Comparison of ENCODE assay signal across 11 mouse cellular contexts in the genomic region with DNA sequence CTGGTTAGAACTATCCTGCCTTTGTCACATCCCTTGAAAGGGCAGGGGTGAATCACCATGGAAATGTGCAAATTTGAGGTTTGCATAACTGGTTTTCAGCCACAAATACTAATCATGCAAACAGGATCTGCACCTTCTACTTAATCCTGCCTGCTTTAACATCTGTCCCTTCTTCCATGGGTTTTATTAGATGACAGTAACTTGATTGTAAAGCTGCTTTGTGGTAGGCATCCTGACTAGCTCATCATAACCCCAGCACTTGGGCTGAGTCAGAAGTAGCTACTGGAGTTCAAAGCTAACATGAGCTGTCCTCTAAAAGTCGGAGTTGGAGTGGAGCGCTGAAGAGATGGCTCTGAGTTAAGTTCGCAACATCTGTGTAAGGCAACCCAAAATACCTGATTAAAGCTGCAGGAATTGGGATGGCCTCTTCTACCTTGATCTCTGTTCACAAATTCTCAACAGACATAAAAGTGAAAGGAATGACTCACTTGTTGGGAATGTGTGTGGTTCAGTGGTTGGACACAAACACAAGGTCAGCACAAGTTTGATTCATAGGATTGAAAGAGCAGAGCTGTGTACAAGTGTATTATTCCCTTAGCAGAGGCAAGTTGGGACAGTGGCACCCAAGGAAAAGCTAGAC. TPM values are rescaled to one million over a fixed set of nuclear protein-coding genes. Genes with fewer than 3 reads are reported as not detected.
DNase-seq lines count a peak whose midpoint lies in the region; ATAC-seq and TF ChIP-seq lines count a peak whose summit lies in the region.
"Had no signal": no experiment of that assay in that cellular context is flagged by ENCODE, and none has a peak within 500 bp of the region (broad histone marks: within the 10 kb centered on the region; RNA-seq: fewer than 3 reads in every experiment).

No protein-coding gene starts in this region.

- H3K4me3 ChIP-seq in embryonic facial prominence, embryonic 15.5 days (replicated peaks): no peak overlapping the region
- H3K4me3 ChIP-seq in embryonic facial prominence, embryonic 10.5 days: no peak overlapping the region
- no peak overlapping the region for H3K4me3 ChIP-seq in lung, embryonic 16.5 days (ENCODE audit: low read length)
- H3K4me3 ChIP-seq in heart, postnatal 0 days (ENCODE audit: low read depth, low read length): no peak overlapping the region
- no peak overlapping the region for H3K4me3 ChIP-seq in layer of hippocampus, adult 2 months
- H3K4me3 ChIP-seq in midbrain, embryonic 13.5 days (replicated peaks): no peak overlapping the region
- H3K4me3 ChIP-seq: hindbrain, embryonic 15.5 days had no signal

- DNase-seq in embryonic facial prominence, embryonic 10.5 days (ENCODE audit: low spot score): no peak
- no peak for DNase-seq in lung, postnatal 25 days (ENCODE audit: low spot score)
- DNase-seq in heart, postnatal 0 days (ENCODE audit: low spot score): no peak
- peak; percentile 39 for DNase-seq in splenic B cell, adult 2 months (ENCODE audit: low read depth, low spot score)
- no peak for DNase-seq in layer of hippocampus, adult 2 months (ENCODE audit: low spot score in 2 of 2)
- DNase-seq: cerebellum, postnatal 36 days had no signal

- H3K36me3 ChIP-seq in embryonic facial prominence, embryonic 15.5 days: peaks cover 50% of the 10 kb centered on the region
- H3K36me3 ChIP-seq in embryonic facial prominence, embryonic 10.5 days (replicated peaks): peaks cover 81% of the 10 kb centered on the region
- H3K36me3 ChIP-seq in lung, embryonic 16.5 days (ENCODE audit: control insufficient read depth, insufficient read depth, low read length): peaks cover 31% of the 10 kb centered on the region
- H3K36me3 ChIP-seq in heart, postnatal 0 days (replicated peaks; ENCODE audit: control insufficient read depth, insufficient read depth, low read length): peaks cover 54% of the 10 kb centered on the region
- peaks cover 37% of the 10 kb centered on the region for H3K36me3 ChIP-seq in splenic B cell, adult 2 months (ENCODE audit: control insufficient read depth, insufficient read depth, low read length, poor library complexity, severe bottlenecking)
- peaks cover 40% of the 10 kb centered on the region for H3K36me3 ChIP-seq in midbrain, embryonic 13.5 days

- H3K4me2 ChIP-seq in embryonic facial prominence, embryonic 15.5 days (replicated peaks): no peak overlapping the region
- no peak overlapping the region for H3K4me2 ChIP-seq in lung, embryonic 16.5 days (ENCODE audit: low read depth, low read length)
- no peak overlapping the region for H3K4me2 ChIP-seq in heart, postnatal 0 days (ENCODE audit: low read depth, low read length)
- no peak overlapping the region for H3K4me2 ChIP-seq in midbrain, embryonic 13.5 days (replicated peaks)
- H3K4me2 ChIP-seq: hindbrain, embryonic 15.5 days had no signal

- TF ChIP-seq CTCF in heart, postnatal 0 days (IDR thresholded peaks at IDR 0.05; ENCODE audit: low read depth): no peak
- no peak for TF ChIP-seq CTCF in layer of hippocampus, adult 2 months (conservative IDR thresholded peaks at IDR 0.05)

- H3K4me1 ChIP-seq in embryonic facial prominence, embryonic 15.5 days: peaks cover 65% of the 10 kb centered on the region
- H3K4me1 ChIP-seq in embryonic facial prominence, embryonic 10.5 days: peaks cover 85% of the 10 kb centered on the region
- peaks cover 65% of the 10 kb centered on the region for H3K4me1 ChIP-seq in lung, embryonic 16.5 days (replicated peaks; ENCODE audit: control insufficient read depth, insufficient read depth, low read length)
- H3K4me1 ChIP-seq in heart, postnatal 0 days (ENCODE audit: control insufficient read depth, insufficient read depth): peaks cover 57% of the 10 kb centered on the region
- peaks cover 52% of the 10 kb centered on the region for H3K4me1 ChIP-seq in midbrain, embryonic 13.5 days (replicated peaks)

- 0 out of 2 replicates have a peak overlapping the region, but pooled peaks have one; percentile 11 for H3K27ac ChIP-seq in embryonic facial prominence, embryonic 15.5 days (replicated peaks)
- no peak overlapping the region for H3K27ac ChIP-seq in embryonic facial prominence, embryonic 10.5 days (replicated peaks)
- H3K27ac ChIP-seq in lung, embryonic 16.5 days (ENCODE audit: low read length): peak overlapping the region; percentile 40; the same call in 1 of the 2 replicates
- H3K27ac ChIP-seq in heart, postnatal 0 days (ENCODE audit: low read depth): peak overlapping the region; percentile 100
- H3K27ac ChIP-seq in layer of hippocampus, adult 2 months: no peak overlapping the region
- H3K27ac ChIP-seq in midbrain, embryonic 13.5 days: no peak overlapping the region
- H3K27ac ChIP-seq: hindbrain, embryonic 15.5 days had no signal

- no peaks in the 10 kb centered on the region for H3K9me3 ChIP-seq in embryonic facial prominence, embryonic 15.5 days (replicated peaks)
- H3K9me3 ChIP-seq in embryonic facial prominence, embryonic 10.5 days: no peaks in the 10 kb centered on the region
- no peaks in the 10 kb centered on the region for H3K9me3 ChIP-seq in lung, embryonic 16.5 days (ENCODE audit: control insufficient read depth, low read length)
- no peaks in the 10 kb centered on the region for H3K9me3 ChIP-seq in heart, postnatal 0 days (replicated peaks; ENCODE audit: control insufficient read depth, low read length)
- no peaks in the 10 kb centered on the region for H3K9me3 ChIP-seq in midbrain, embryonic 13.5 days
- H3K9me3 ChIP-seq: hindbrain, embryonic 15.5 days had no signal

- no peaks in the 10 kb centered on the region for H3K27me3 ChIP-seq in embryonic facial prominence, embryonic 15.5 days
- H3K27me3 ChIP-seq in embryonic facial prominence, embryonic 10.5 days (replicated peaks; ENCODE audit: low read depth, poor library complexity, severe bottlenecking): no peaks in the 10 kb centered on the region
- no peaks in the 10 kb centered on the region for H3K27me3 ChIP-seq in lung, embryonic 16.5 days (ENCODE audit: control insufficient read depth, insufficient read depth, low read depth, low read length)
- no peaks in the 10 kb centered on the region for H3K27me3 ChIP-seq in heart, postnatal 0 days (ENCODE audit: control insufficient read depth, insufficient read depth, low read length)
- no peaks in the 10 kb centered on the region for H3K27me3 ChIP-seq in splenic B cell, adult 2 months (ENCODE audit: control insufficient read depth, insufficient read depth, low read length, poor library complexity, severe bottlenecking)
- no peaks in the 10 kb centered on the region for H3K27me3 ChIP-seq in midbrain, embryonic 13.5 days
- H3K27me3 ChIP-seq: hindbrain, embryonic 15.5 days had no signal

- TF ChIP-seq EP300 in heart, postnatal 0 days (IDR thresholded peaks at IDR 0.05; ENCODE audit: low read depth): no peak

- ATAC-seq in embryonic facial prominence, embryonic 15.5 days (ENCODE audit: insufficient number of reproducible peaks, low FRiP score, low TSS enrichment, low read depth): no peak
- ATAC-seq in lung, embryonic 16.5 days (ENCODE audit: low read depth): no peak
- no peak for ATAC-seq in heart, postnatal 0 days (ENCODE audit: insufficient read depth, low read depth)
- ATAC-seq in midbrain, embryonic 13.5 days: no peak
- ATAC-seq: forebrain, embryonic 14.5 days had no signal

- no peak overlapping the region for H3K9ac ChIP-seq in embryonic facial prominence, embryonic 15.5 days
- H3K9ac ChIP-seq in lung, embryonic 16.5 days (ENCODE audit: low read length): no peak overlapping the region
- 0 out of 2 replicates have a peak overlapping the region, but pooled peaks have one; percentile 24 for H3K9ac ChIP-seq in heart, postnatal 0 days (replicated peaks; ENCODE audit: low read depth, low read length)
- H3K9ac ChIP-seq in midbrain, embryonic 13.5 days (replicated peaks): no peak overlapping the region
- H3K9ac ChIP-seq: hindbrain, embryonic 15.5 days had no signal

- WGBS in embryonic facial prominence, embryonic 15.5 days: 84% methylated on average over 3 of the region's 3 CpGs
- WGBS in embryonic facial prominence, embryonic 10.5 days: 97% methylated on average over 3 of the region's 3 CpGs
- 74% methylated on average over 3 of the region's 3 CpGs for WGBS in lung, embryonic 16.5 days
- WGBS in heart, postnatal 0 days: 69% methylated on average over 3 of the region's 3 CpGs
- WGBS in midbrain, embryonic 13.5 days: 96% methylated on average over 3 of the region's 3 CpGs

RNA-seq across cellular contexts. Expression of gene Mcl1, which starts 5.5 kb away (rescaled TPM):
- polyA plus RNA-seq in embryonic facial prominence, embryonic 15.5 days (2015; fragmentation: Nextera tagmentation; extraction: Ambion mirVana): 51.8 and 55.4 TPM in 2 replicates
- polyA plus RNA-seq in embryonic facial prominence, embryonic 10.5 days (2016; fragmentation: Nextera tagmentation; extraction: Ambion mirVana): 49.5 and 50.0 TPM in 2 replicates
- 23.1 and 31.7 TPM in 2 replicates for polyA plus RNA-seq in lung, embryonic 16.5 days (2015; fragmentation: Nextera tagmentation; extraction: Ambion mirVana)
- 213 and 278 TPM in 2 replicates for total RNA-seq in heart, postnatal 0 days (2014; rRNA removed; ENCODE audit: low replicate concordance)
- polyA plus RNA-seq in heart, postnatal 0 days (2015; fragmentation: Nextera tagmentation; extraction: Ambion mirVana): 50.1 and 51.9 TPM in 2 replicates
- 10 to 100 TPM; 49.6 to 55.2 TPM for total RNA-seq in layer of hippocampus, adult 2 months (2021)
- 46.9 and 56.3 TPM in 2 replicates for polyA plus RNA-seq in midbrain, embryonic 13.5 days (2015; fragmentation: Nextera tagmentation; extraction: Ambion mirVana)

RNA-seq across cellular contexts. Expression of gene Adamtsl4, which starts 23.6 kb away (rescaled TPM):
- 3.8 and 4.2 TPM in 2 replicates for polyA plus RNA-seq in embryonic facial prominence, embryonic 15.5 days (2015; fragmentation: Nextera tagmentation; extraction: Ambion mirVana)
- polyA plus RNA-seq in embryonic facial prominence, embryonic 10.5 days (2016; fragmentation: Nextera tagmentation; extraction: Ambion mirVana): 1.00 and 1.6 TPM in 2 replicates
- 4.4 and 5.5 TPM in 2 replicates for polyA plus RNA-seq in lung, embryonic 16.5 days (2015; fragmentation: Nextera tagmentation; extraction: Ambion mirVana)
- total RNA-seq in heart, postnatal 0 days (2014; rRNA removed; ENCODE audit: low replicate concordance): 20.2 and 23.8 TPM in 2 replicates
- 7.5 and 11.2 TPM in 2 replicates for polyA plus RNA-seq in heart, postnatal 0 days (2015; fragmentation: Nextera tagmentation; extraction: Ambion mirVana)
- total RNA-seq in layer of hippocampus, adult 2 months (2021): 1 to 10 TPM; 7.0 to 7.9 TPM
- polyA plus RNA-seq in midbrain, embryonic 13.5 days (2015; fragmentation: Nextera tagmentation; extraction: Ambion mirVana): 0.68 and 1.9 TPM in 2 replicates

RNA-seq across cellular contexts. Expression of gene Ensa, which starts 39.3 kb away (rescaled TPM):
- 74.8 and 77.9 TPM in 2 replicates for polyA plus RNA-seq in embryonic facial prominence, embryonic 15.5 days (2015; fragmentation: Nextera tagmentation; extraction: Ambion mirVana)
- 79.1 and 79.7 TPM in 2 replicates for polyA plus RNA-seq in embryonic facial prominence, embryonic 10.5 days (2016; fragmentation: Nextera tagmentation; extraction: Ambion mirVana)
- polyA plus RNA-seq in lung, embryonic 16.5 days (2015; fragmentation: Nextera tagmentation; extraction: Ambion mirVana): 61.6 and 65.0 TPM in 2 replicates
- total RNA-seq in heart, postnatal 0 days (2014; rRNA removed; ENCODE audit: low replicate concordance): 43.3 and 49.6 TPM in 2 replicates
- 38.5 and 40.6 TPM in 2 replicates for polyA plus RNA-seq in heart, postnatal 0 days (2015; fragmentation: Nextera tagmentation; extraction: Ambion mirVana)
- total RNA-seq in layer of hippocampus, adult 2 months (2021): 100 to 1,000 TPM; 302 to 322 TPM
- polyA plus RNA-seq in midbrain, embryonic 13.5 days (2015; fragmentation: Nextera tagmentation; extraction: Ambion mirVana): 116 TPM in 2 replicates

Comparison
In these comparisons a context has a peak if more than half of its experiments do, and no peak if none do; other contexts are left out.
1. H3K27ac ChIP-seq: peak in embryonic facial prominence, embryonic 15.5 days (single experiment), lung, embryonic 16.5 days (single experiment) and heart, postnatal 0 days (single experiment); none in embryonic facial prominence, embryonic 10.5 days (single experiment), layer of hippocampus, adult 2 months (single experiment) and midbrain, embryonic 13.5 days (single experiment).